Mouse (Mus musculus): Measurements from ENCODE around the gene Cfap43.
A peak's percentile ranks its signal among the peaks of the same experiment; 100 is the strongest.

Cfap43 gene

DNA sequence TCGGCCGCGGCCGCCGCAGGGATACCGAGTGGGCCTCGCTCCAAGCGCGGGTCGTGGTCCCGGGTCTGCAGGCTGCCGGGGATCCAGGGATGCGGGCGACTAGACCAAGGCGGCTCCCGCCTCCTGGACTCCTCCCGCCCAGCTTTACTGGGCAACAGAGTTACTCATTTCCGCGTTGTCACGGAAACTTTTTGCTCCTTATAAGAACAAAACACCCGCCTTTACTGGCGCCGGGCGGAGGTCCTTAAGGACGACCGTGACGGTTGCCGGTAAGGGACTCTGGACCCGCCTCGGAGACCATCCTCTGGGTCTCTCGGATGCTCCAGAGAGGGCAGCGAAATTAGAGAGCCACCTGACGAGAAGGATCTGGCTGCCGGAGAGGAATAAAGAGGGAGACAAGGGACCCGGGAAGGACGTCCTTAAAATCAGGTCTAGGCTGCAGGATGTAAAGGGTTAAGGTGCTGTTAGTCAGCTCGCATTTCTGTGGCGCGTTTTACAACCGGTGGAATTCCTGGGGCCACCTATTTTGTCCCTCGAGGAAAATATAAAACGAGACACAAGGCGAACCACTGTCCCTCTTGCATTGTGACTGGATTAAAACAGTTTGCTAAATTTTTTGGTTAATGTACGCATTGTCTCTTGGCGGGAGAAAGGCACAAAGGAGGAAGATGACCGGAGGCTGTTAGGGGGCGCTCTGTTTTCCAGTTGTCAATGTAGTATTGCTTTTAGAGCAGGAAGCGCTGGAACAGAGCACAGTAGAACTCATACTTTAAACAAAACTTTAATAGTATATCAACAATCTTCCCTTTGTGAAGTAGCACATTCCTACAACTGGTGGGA, at the start of gene Cfap43, which contains the start of gene Itprip:
Gene Cfap43, minus strand, starts transcription at position 162 of the 840 bp plus-strand sequence.
Gene Itprip, minus strand, starts transcription at position 174 of the 840 bp plus-strand sequence.
- peak; percentile 91 to 93 for DNase-seq (ENCODE audit: low spot score in 2 of 2)

DNA sequence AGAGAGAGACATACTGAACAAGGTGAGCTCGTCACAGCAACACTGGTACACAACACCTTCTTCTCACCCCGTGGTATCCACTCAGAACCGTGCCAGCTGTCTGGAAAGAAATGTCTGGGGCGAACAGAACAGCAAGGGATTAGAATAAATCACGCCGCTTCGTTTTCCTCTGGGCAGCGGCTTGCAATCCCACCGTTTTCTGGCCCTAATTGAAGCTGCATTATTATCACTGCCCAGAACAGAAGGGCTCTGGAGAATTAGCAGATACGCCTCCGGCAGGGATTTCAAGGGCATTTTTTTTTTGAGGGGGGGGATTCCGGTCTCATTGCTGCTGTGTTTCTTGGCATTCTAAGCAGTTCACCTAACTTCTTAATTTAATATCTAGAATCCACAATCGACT, 39.1 kb upstream of the Cfap43 start:
- DNase-seq (ENCODE audit: low spot score in 2 of 2): no peak

DNA sequence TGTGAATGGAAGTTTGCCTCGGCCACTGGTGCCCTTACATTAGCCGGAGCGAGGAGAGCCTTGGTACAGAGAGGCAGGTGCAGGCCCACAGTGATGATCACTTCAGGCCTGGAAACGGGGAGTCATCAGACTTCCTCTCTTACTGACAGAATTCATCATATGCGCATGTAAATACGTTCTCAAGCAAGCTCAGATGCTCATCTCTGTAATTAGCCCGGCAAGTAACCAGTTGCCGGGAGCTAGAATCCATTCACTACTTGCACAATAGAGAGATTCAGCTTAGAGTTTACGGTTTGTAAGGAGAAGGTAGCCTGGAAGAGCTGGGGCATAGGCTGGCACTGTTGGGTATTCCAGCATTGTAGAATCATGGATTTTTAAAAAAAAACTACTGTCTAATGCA, 34.1 kb upstream of the Cfap43 start:
- DNase-seq (ENCODE audit: low spot score in 2 of 2): no peak

DNA sequence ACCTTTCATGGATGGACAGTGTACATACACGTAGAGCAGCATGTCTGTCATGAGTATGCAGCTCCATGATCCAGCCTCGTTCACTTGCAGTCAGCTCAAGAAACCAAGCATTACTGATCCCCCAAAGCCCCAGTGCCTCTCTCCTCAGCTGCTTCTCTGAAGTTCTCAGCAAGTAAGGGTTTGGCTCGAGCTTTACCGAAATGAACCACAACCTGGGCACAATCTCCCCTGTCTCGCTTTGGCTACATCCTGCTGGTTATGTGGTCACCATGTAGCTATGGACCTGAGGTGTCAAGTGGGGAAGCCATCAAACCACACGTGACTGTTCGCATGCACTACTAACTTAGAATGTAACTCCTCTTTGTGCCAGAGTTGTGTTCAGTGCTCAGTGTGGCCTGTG, 31.9 kb upstream of the Cfap43 start:
- no peak for DNase-seq (ENCODE audit: low spot score in 2 of 2)

DNA sequence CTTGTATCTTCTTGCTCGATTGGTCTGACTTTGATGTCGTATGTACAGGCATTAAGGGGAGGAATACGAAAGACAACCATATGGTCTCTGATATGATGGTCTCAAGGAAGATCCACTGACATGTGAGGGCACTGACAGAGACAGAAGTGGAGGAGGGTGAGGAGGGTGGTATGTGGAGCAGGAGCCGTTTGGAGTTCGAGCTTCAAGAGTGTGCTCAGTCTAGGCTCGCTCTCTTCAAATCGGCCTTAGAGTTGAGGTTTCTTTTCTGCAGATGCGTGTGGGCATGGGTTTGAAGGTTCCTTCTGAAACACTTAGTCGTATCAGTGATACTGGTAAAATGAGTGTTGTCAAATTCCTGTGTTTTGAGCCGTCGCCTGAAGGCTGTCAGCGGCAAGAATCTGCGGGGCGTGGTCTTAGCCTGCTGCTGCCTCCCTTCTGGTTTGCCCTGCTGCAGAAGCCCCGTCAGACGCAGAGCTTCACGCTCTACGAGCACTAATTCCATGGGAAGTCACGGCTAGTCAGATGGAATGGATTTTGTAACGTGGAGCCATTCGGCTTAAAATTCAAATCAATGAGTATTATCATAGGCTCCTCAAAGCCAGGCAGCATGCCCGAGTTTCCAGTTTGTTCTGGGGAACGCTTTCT, 27.9 kb upstream of the Cfap43 start:
- DNase-seq (ENCODE audit: low spot score in 2 of 2): no peak

DNA sequence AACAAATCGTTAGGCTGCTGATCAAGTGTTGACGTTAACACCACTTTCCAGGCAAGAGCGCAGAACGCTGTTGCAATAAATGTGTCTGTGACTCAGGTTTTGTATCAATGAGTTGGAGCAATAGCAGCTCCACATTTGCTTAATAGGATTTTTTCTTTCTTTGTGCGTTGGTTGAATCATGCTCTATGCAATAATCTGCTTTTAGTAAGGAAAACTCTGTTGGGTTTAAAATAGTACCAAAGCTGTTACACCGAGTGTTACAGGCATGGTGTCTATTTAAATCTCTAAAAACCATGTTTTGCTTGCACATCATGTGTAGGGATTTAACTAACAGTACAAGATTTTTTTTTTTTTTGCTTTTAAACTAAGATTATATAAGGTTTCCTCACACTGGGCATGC, 20.3 kb upstream of the Cfap43 start:
- no peak for DNase-seq (ENCODE audit: low spot score in 2 of 2)

DNA sequence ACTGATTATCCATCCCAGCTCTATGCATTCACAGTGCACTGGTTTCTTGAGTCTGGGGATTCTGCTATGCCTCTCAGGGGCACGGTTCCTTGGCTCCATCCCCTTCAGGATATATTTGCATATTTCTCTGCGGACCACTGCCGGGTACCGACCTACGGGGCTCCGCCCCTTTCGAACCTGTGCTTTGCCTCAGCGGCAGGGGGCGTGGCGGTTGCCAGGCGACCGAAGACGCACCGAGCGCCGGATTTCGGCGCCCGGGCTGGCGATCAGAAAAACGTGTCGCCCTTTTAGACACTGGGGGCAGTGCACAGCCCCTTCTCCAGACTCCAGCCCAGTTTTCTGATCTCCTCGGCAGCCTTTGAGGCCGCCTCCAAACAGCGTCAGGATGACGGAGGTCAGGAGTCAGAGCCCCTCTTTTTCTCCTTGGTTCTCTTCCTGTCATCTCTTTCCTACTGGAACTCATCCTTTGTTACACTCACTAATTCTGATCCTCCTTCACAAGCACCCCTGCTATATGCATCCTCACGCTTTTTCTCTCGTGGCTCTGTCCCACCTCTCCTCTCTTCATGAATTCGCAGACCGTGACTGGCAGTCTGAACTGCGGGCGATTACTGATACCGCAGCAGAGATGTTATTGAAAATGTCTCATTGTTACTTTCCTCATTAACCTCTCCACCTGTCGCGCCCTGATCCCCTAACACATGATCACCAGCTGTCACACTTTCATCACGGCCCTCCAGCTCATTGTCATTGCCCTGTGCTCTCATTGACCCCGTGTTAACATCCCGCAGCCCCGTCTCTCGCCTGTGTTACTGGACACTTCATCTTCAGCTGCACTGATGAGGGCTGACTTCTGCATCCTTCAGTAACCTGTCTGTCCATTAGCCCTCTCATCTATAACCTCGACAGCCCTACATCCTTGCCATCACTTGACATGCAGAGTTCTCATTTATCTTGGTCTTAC, 18.6 kb upstream of the Cfap43 start, which contains the start of gene Cfap58:
Gene Cfap58, plus strand, starts transcription at position 233 of the 964 bp plus-strand sequence.
- DNase-seq (ENCODE audit: low spot score in 2 of 2): peak in 1 of 2 experiments; percentile 32

DNA sequence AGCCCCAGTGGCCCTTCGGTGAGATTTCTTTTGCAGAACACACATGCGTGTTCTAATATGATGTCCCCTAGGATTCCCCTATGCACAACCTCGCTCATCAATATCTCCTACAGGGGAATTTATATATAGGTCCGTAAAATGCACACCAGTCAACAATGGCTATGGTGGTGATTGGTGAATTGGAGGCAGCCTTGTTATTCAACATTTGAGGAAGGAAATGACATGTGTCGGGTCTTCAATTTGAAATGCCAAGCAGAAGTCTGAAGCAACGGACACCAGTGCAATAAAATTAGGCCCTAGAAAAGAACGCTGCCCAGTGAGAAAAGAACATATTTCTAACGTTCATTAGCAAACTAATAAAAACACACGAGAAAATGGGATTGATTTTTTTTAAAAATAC, 17.9 kb upstream of the Cfap43 start:
- no peak for DNase-seq (ENCODE audit: low spot score in 2 of 2)

DNA sequence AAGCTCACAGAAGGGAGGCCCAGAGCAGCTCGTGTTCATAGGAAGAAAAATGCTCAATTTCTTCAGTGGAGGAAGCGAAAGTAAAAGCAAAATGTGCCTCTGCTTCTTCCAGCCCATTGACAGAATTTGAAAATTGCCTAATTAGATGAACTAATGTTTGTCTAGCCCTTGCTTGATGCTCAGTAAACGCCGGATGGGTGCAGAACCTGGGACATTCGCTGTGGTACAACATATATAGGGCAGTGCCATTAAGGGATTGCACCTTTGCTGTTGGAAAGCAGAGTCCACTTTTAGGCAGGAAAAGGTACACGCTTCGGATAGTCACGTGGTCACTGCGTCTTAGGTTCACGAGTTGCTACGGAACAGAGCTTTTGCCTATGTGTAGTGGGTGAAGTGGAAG, 17.4 kb upstream of the Cfap43 start:
- DNase-seq (ENCODE audit: low spot score in 2 of 2): no peak

DNA sequence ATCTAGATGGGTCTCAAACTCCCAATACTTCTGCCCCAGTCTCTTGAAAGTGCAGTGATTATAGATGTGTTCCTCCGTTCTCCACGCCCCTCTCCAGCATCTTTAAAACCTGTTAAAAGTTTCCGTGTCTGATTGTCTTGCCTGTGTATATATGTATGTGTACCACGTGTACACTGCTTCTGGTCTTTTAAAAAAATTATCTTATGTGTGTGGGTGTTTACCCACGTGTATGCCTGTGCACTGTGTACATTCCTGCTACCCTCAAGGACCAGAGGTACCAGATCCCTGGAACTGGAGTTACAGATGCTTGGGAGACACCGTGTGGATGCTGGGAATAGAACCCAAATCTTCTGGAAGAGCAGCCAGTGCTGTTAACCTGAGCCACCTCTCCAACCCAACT, 16.4 kb upstream of the Cfap43 start:
- no peak for DNase-seq (ENCODE audit: low spot score in 2 of 2)

DNA sequence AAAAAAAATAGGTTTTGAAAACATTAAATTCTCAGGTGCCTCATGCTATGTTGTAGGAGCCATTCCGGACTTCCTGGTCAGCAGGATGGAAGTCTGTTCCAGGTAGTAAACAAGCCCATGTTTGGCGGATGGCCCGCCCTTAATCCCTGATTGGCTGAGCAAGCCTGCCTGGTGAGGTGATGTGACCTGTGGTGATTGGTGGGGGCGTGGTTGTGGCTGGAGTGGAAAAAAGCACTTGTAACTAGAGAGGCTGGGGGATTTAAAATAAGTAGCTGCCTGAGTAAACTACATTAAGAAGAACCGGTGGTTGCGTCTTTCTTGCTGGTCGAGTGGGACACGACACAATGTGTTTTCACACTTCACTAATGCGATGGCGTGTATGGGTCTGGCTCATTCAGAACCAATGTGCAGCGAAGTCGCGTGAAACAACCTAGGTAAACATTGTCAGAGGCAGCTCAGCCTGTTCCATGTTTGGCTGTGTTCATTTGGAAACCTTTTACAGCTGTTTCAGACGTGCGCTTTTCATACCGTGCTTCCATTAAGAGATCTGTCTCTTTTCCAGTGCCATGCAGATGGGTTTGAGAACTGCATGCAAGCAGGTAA, 15.7 kb upstream of the Cfap43 start:
- no peak for DNase-seq (ENCODE audit: low spot score in 2 of 2)

DNA sequence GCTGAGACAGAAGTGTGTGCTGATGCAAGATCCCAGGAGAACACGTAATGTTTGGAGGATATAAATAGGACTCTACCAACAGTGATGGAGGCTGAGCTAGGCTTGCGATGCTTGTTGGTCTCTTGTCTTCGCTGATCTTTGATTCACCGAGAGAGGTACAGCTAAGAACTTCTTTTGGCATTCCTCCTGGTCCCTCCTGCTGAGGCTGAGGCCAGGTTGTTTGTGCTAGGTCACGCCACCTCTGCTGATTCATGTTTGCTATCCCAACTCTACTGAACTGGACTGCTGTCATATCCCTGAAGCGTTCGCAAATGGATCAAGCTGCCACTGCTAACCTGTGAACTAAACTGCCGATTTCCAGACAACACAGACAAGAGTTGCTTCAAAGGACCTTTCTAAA, 15.1 kb upstream of the Cfap43 start:
- no peak for DNase-seq (ENCODE audit: low spot score in 2 of 2)

DNA sequence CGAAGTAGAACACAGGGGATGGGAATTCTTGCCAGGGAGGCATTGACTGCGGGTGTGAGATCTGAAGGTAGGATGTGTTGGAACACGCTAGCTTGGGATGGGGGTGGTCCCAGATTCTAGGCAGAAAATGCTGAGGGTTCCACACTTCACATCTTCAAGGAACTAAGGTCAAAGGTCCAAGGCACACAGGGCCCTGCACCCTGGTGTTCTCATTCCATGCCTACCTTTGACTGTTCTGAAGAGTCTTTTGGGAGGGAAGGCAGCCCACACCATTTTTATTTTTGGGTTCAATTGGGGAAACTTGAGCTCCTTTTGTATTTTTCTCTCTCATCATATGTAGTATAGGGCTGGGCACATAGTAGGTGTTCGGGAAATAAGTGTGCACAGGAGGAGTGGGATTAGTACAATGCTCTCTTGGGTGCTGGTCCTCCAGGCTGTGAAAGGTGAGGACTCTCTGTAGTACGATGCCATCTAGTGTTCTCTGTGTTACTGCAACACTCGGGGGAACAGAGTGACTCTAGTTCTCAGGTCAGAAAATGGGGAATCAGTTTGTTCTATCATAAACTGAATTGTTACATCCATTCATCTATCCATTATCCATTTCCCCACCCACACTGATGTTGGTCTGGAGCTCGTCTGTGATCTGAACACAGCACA, 13.0 kb upstream of the Cfap43 start:
- peak in 1 of 2 experiments; percentile 29 for DNase-seq (ENCODE audit: low spot score in 2 of 2)

DNA sequence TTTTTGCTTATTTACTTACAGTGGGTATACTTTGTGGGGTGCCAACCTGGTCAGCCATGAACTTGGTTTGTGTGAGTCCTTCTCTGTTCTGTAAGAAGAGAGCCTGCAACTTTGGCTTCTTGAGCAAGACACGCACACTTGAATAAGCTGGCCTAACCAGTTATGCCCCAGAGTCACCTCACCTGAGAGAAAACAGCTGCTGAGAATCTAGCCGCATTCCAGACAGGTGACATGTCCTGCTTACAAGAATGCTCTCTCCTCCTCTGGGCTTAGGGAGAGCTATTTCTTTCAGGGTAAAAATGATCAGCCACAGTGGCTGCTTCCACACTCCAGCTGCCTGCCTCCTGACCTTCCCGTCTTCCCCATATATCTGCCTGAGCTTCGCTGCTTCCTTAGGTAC, 10.0 kb upstream of the Cfap43 start:
- DNase-seq (ENCODE audit: low spot score in 2 of 2): no peak

DNA sequence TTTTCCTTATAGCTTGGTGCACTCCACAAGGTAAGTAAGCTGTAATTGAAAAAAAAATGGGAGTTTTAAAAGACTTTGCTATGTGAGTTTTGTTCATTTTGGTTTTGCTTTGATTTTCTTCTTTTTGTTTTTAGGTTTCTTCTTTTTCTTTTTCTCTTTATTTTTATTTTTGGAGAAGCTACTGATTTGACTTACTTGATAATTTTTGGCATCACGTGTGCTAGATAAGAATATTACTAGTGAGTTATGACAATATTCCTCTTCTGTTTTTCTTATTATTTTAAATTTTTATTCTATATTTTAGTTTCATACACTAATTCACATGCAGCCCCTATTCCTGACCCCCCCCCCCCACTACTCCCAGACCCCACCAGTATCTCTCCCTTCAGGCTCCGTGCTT, 7.9 kb upstream of the Cfap43 start:
- no peak for DNase-seq (ENCODE audit: low spot score in 2 of 2)

DNA sequence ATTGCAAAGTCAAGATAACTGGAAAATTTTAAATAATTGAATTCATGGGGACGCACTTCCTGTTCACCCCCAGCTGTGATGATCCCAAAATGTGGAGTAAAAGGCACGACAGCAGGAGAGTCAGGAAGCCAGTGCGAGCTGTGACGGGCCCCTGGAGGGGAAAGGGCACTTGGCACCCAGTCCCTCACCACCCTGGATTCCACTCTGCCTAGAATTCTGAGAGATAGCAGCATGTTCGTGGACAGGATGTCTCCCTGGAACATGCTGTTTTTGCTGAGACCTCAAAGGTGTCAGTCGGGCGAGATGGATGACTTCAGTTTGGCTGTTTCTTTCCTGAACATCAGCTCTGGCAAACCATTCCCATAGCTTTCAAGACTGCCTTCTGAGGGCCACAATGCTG, 6.7 kb upstream of the Cfap43 start:
- DNase-seq (ENCODE audit: low spot score in 2 of 2): no peak

DNA sequence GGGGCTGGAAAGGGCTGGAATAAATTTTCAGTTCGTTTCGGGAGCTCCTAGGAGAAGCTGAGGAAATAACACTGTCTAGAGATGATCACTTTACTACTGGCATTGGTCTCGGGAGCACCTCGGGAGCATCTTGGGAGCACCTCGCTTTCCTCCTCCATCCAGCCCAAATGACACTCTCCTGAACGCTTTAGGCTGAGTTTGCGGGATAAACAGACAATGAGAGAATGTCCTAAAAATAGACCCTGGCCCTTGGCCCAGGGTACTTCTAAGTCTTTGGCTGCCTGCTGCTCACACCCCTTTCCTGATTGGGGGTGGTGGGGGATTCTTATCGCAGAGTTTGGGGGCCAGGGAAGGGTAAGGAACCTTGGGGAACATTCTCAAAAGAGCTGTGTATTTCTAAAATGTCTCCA, 884 bp upstream of the Cfap43 start:
- peak; percentile 64 to 82 for DNase-seq (ENCODE audit: low spot score in 2 of 2)

DNA sequence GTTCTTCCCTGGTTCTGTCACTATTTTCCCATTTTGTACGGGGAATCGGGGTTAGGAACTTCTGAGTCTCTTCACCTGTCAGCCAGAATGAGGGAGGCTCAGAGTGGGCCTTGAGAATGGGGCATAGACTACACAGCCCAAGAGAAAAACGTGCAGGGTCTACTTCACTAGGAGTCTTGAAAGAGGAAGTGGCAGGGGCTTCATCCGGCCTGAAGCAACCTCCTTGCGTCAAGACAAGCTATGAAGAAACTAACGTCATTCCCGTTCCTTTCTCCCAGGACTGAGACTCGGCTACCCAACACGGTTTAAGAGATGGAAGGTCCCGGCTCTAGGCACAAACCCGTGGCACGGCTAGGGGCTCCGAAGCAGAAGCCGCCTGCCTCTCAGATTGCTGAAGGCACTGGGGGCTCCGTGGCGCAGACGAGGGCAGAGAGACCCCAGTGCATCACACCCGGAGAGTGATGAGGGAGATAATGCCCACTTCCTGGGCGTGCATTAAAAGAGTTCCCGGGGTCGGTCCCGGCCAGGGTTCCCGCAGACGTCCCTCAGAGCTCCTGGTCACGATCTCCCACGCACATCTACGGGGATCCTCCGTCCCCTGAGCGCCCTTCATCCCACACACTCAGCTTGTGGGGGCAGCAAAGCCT, 509 bp downstream of the Cfap43 start:
- DNase-seq (ENCODE audit: low spot score in 2 of 2): peak in 1 of 2 experiments; percentile 31

DNA sequence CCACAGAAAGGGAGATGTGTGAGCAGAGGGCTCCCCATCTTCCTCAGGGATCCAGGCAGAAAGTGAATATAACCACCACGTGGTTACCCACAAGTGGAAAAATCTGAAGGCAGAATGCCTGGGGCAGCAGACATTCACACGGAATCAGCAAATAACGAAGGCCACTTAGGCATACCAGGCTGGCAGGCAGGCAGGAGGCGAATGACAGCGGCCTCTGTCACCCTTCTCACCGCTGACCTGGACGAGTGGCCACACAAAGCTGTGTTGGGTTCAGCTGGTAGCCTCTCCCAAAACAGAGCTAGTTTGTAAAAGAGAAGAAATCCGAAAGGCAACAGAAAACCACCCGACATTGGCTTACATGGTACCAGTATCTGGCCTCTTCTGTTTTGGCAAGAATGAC, 1.1 kb downstream of the Cfap43 start:
- no peak for DNase-seq (ENCODE audit: low spot score in 2 of 2)

DNA sequence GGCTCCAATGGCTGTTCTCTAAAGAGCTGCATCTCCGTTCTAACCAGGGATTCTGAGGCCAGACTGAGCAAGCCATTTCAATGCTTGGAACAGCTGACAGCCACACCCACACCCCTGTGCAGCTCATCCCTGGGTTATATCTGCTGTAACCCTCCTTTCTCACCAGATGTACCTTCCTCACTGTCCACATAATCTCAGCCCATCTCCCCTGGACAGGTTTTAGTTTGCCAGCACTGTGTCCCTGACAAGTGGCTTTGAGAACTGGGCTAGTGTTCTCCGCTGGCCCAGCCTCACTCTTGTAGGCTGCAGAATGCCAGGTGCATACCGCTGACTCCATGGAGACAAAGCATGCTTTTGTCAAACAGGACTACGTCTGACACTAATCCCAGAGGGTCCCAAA, 1.7 kb downstream of the Cfap43 start:
- DNase-seq (ENCODE audit: low spot score in 2 of 2): no peak

DNA sequence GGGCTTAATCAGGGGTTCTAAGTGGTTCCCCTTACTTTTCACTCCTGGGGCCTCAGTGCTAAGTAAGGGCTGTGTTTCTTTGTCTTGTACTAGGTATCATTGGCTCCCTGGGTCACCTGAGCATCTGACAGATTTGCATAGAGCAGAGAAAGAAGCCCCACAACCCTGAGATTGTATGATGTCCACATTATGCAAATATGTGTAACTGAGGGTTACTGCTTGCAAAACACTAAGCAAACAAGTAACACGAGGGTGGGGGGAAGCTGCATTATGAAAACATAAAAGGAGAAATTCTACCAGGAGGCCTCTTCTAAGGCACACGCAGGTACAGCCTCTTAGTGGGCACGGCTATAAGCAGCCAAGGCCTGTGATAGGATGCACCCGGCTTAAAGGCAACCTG, 3.8 kb downstream of the Cfap43 start:
- DNase-seq (ENCODE audit: low spot score in 2 of 2): no peak
